Mouse (Mus musculus) R1 (cell line): ENCODE results near the gene Map4k4.

Source experiments
- DNase-seq: peaks from one replicate; pipeline ENCODE4 v3.0.0-alpha.2; 2018; ENCODE audit warnings: low read depth, low spot score

The Map4k4 gene

DNA sequence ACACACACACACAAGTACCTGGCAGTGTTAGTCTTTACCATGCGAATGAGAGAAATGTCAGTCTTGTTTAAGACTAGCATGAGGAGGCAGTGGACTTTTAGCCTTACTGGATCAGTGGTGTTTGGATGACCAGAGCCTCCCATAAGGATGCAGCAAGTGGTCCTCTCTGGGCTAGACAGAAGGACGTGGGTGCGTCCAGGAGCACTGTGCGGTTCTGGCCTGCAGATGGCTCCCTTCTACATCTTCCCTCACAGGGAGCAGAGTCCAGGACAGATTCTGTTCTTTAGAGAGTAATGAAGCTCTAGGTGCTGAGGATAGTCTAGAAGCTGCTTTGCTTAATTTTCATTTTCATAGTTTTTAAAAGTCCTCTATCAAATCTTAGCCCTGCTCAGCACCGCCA, 100.2 kb downstream of the Map4k4 start:
- peak; percentile 44 for DNase-seq

- peak; percentile 67 for DNase-seq
These were observed 101.5 kb downstream of the Map4k4 start for GRCm38 (mm10) chr1:40002129-40002727.

DNA sequence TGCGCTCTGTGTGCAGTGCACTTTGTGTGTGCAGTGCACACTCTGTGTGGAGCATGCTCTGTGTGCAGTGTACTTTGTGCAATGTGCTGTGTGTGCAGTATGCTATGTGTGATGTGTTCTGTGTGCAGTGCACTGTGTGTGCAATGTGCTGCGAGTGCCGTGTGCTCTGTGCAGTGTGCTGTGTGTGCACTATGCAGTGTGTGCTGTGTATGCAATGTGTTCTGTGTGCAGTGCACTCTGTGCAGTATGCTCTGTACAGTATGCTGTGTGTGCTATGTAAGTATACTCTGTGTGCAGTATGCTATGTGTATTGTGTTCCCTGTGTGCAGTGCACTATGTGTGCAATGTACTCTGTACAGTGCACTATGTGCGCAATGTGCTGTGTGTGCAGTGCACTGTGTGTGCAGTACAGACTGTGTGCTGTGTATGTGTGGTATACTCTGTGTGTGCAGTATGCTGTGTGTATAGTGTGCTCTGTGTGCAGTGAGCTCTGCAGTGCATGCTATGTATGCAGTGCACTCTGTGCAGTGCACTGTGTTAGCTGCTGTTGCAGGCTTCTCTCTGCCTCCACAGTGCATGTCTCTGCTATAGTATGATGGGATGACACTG, 105.4 kb downstream of the Map4k4 start:
- DNase-seq = no peak

DNA sequence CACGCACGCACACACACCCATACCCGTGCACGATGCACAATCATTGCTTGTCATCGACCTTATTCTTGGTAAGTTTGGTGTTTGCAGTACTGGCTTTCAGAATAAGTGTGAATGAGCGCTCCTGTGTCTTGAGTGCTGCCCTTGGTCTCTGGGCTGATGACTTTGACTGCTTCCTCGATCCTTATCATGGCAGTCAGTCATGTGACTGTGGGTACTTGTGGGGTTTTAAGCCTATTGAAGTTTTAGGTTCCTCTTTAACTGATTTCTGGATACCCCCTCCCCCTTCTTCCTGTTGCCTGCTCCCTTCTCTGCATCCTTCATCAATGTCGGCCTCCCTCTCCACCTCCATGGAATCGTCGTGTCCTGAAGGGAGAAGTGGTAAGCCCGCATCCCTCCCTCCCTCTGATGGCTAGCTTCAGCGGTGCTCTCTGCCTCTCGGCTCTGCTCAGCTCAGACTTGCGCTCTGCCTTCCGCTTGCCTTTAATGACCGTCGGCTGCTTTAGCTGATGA, 107.3 kb downstream of the Map4k4 start:
- no peak for DNase-seq

DNA sequence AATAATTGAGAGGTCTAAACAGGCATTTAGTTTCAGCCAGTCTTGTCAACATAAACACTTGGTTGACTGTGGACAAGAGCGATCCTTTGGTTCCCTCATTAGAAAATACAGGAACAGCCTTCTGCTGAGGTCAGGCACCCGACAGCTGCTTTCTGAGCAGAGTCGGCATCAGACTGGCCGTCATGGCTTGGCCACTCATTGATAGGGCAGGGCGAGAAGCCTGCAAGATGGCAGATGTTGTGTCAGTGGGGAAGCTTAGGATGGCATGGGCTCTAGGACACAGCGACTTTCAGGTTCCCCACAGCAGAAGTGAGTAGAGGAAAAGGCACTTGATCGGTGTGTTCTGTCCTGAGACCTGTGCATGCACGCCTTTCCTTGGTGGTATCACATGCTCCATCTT, 112.0 kb downstream of the Map4k4 start:
- DNase-seq = no peak

GRCm38 (mm10) chr1:40015066-40015678, 114.5 kb downstream of the Map4k4 start:
- no peak for DNase-seq

DNA sequence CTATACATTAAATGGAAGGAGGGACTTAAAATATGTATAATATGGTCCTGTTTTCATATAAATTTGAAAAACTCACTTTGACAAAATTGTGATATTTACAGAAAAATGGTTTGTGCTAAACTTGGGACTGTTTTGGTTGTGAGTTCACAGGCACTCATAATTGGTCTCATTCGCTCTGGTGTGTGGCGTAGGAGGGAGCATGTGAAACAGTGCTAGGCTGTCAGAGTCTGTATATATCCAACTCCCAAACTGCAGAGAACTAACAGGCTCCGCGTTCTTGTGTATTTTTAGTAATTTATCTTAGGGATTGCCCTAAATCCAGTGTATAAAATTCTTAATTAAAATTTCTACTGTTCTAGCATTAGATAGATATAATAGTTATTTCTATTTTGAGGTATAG, 120.9 kb downstream of the Map4k4 start:
- no peak for DNase-seq

- DNase-seq = no peak
These were observed 121.9 kb downstream of the Map4k4 start for GRCm38 (mm10) chr1:40022472-40023135.

- no peak for DNase-seq
These were observed 122.5 kb downstream of the Map4k4 start for GRCm38 (mm10) chr1:40023206-40023605.

GRCm38 (mm10) chr1:40023748-40024147, 123.0 kb downstream of the Map4k4 start:
- DNase-seq = no peak

- no peak for DNase-seq
These were observed 124.0 kb downstream of the Map4k4 start for GRCm38 (mm10) chr1:40024554-40025320.

DNA sequence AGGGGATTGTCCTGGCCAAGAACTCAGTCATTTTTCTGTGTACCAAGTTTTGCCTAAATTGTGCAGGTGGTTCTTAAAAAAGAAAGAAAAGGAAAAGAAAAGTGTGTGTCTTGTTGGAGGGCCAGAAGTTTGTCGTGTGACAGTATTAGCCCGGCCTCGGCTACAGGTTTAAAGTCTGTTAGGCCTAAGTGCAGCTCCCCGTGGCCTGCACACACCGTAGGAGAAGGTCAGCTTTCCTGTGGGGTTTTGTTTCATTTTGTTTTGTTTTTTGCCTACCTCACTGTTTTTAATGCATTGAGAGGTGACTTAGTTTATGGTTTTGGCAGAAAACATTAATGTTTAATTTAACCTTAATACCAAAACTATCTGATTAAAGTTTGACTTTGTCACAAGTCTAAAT, 124.7 kb downstream of the Map4k4 start:
- DNase-seq = no peak

- no peak for DNase-seq
These were observed 126.5 kb downstream of the Map4k4 start for GRCm38 (mm10) chr1:40027116-40027620.

- DNase-seq = no peak
These were observed 127.7 kb downstream of the Map4k4 start for GRCm38 (mm10) chr1:40028207-40028998.

- no peak for DNase-seq
These were observed 128.9 kb downstream of the Map4k4 start for GRCm38 (mm10) chr1:40029597-40029996.

- no peak for DNase-seq
These were observed 129.7 kb downstream of the Map4k4 start for GRCm38 (mm10) chr1:40030287-40030975.

- DNase-seq = no peak
These were observed 130.3 kb downstream of the Map4k4 start for GRCm38 (mm10) chr1:40030976-40031356.

- DNase-seq = no peak
These were observed 130.9 kb downstream of the Map4k4 start for GRCm38 (mm10) chr1:40031626-40032025.

- DNase-seq = no peak
These were observed 132.6 kb downstream of the Map4k4 start for GRCm38 (mm10) chr1:40033315-40033714.
